Mouse (Mus musculus): Measurements from ENCODE around the gene Nxpe4. TPM values are rescaled to one million over a fixed set of nuclear protein-coding genes. Genes with fewer than 3 reads are reported as not detected.

Nxpe4 gene
- polyA plus RNA-seq, 1 experiment = 0.54 TPM

DNA sequence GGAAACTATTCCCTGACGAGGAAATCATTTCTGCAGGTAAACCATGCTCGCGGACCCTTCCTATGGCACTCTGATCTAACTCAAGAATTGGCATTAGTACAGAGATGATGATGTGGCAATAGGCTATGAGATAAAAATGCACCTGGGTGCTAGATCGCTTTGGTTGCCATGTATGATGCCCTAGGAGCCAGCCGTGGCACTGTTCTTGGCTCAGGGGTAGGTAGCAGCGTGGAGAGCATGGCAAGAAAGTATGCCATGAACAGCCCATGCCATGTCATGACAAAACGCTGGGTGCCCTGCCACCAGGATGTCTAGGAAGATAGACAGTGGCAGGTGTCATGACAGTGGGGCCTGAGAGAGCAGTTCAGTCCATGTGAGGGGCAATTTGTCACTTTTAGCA lies 265.4 kb downstream of the Nxpe4 start:
- H3K27ac ChIP-seq (ENCODE audit: control insufficient read depth, insufficient read depth, low read length) = no peak overlapping the region
- 96% methylated on average over 7 of the region's 7 CpGs for WGBS

DNA sequence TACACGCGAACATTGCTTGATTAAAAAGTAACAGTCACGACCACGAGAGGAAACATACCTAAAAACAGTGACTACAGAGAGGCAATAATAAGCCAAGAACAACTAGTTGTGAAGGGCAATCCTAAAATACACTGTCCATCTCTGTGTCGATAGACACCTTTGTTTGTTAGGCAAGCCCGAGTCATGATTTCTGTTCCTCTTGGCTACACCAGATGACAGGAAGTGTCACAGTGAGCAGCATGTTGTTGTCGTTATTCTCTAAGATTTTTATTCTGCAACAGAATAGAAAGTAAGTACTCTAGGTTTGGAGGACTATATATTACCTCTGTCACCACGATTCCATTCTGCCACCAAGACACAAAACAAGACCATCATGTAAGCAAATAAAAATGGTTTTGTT lies 270.6 kb downstream of the Nxpe4 start:
- no peaks in the 10 kb centered on the region for H3K4me1 ChIP-seq (replicated peaks; ENCODE audit: control insufficient read depth, insufficient read depth, low read length)
- H3K27ac ChIP-seq (ENCODE audit: control insufficient read depth, insufficient read depth, low read length) = no peak overlapping the region
- no peak for DNase-seq
- H3K36me3 ChIP-seq (ENCODE audit: control insufficient read depth, insufficient read depth, low read length) = no peaks in the 10 kb centered on the region
- no peak overlapping the region for H3K4me3 ChIP-seq (ENCODE audit: control insufficient read depth, insufficient read depth, low read length)
- WGBS = 32% methylated on average over 8 of the region's 8 CpGs
- TF ChIP-seq POLR2A (IDR thresholded peaks at IDR 0.05; ENCODE audit: control insufficient read depth, extremely low read depth, insufficient read depth, low read length, poor library complexity) = no peak
- TF ChIP-seq CTCF (IDR thresholded peaks at IDR 0.05; ENCODE audit: borderline replicate concordance, control insufficient read depth, extremely low read depth, insufficient read depth, low read length, poor library complexity) = no peak
- H3K27me3 ChIP-seq (ENCODE audit: control insufficient read depth, insufficient read depth, low read length) = no peaks in the 10 kb centered on the region

More for the DNA sequence above, 265.4 kb downstream of the Nxpe4 start:
- H3K4me1 ChIP-seq (replicated peaks; ENCODE audit: control insufficient read depth, insufficient read depth, low read length) = no peaks in the 10 kb centered on the region
- no peaks in the 10 kb centered on the region for H3K36me3 ChIP-seq (ENCODE audit: control insufficient read depth, insufficient read depth, low read length)
- H3K27me3 ChIP-seq (ENCODE audit: control insufficient read depth, insufficient read depth, low read length) = no peaks in the 10 kb centered on the region
- DNase-seq = no peak
- TF ChIP-seq POLR2A (IDR thresholded peaks at IDR 0.05; ENCODE audit: control insufficient read depth, extremely low read depth, insufficient read depth, low read length, poor library complexity) (no peak), CTCF (IDR thresholded peaks at IDR 0.05; ENCODE audit: borderline replicate concordance, control insufficient read depth, extremely low read depth, insufficient read depth, low read length, poor library complexity) (no peak)
- no peak overlapping the region for H3K4me3 ChIP-seq (ENCODE audit: control insufficient read depth, insufficient read depth, low read length)

DNA sequence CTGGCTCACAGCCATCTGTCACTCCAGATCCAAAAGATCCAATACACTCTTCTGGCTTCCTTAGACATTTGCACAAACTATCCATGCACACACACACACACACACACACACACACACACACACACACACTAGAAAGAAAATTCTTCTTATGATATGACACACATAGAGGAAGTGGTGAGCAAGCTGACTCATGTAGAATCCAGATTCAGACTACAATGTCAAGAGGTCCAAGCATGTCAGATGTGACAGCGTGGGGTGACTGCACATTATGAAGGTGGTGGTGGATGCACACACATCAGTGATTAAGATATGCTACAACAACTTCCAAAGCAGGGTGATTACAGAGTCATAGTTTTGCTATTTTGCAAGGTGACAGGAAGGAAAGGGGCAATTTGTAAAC lies 282.1 kb downstream of the Nxpe4 start:
- no peak for TF ChIP-seq POLR2A (IDR thresholded peaks at IDR 0.05; ENCODE audit: control insufficient read depth, extremely low read depth, insufficient read depth, low read length, poor library complexity)
- no peak for TF ChIP-seq CTCF (IDR thresholded peaks at IDR 0.05; ENCODE audit: borderline replicate concordance, control insufficient read depth, extremely low read depth, insufficient read depth, low read length, poor library complexity)
- Histone ChIP-seq H3K4me3 (ENCODE audit: control insufficient read depth, insufficient read depth, low read length) (no peak overlapping the region), H3K4me1 (replicated peaks; ENCODE audit: control insufficient read depth, insufficient read depth, low read length) (no peaks in the 10 kb centered on the region), H3K27me3 (ENCODE audit: control insufficient read depth, insufficient read depth, low read length) (no peaks in the 10 kb centered on the region), H3K36me3 (ENCODE audit: control insufficient read depth, insufficient read depth, low read length) (no peaks in the 10 kb centered on the region), H3K27ac (ENCODE audit: control insufficient read depth, insufficient read depth, low read length) (no peak overlapping the region)
- no peak for DNase-seq
- 9% methylated on average over 1 of the region's 1 CpGs for WGBS

DNA sequence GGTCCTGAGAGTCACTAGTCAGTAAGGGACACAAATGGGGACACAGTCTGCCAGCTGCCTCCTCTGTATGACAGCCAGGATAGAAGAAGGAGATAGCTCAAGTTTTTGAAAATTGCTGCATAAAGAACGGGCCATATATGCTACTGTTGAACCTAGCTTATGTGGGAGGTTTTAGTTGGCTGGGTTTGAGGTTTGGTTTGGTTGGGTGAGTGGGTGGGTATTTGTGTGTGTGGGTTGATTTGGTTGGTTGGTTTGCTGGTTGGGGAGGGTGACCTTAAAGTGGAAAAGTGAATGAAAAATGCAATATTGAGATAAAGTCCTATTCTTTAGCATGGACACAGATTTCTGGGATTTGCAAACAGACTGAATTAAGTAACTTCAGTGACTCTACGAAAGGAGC lies 283.0 kb downstream of the Nxpe4 start:
- no peak for TF ChIP-seq POLR2A (IDR thresholded peaks at IDR 0.05; ENCODE audit: control insufficient read depth, extremely low read depth, insufficient read depth, low read length, poor library complexity)
- no peak for TF ChIP-seq CTCF (IDR thresholded peaks at IDR 0.05; ENCODE audit: borderline replicate concordance, control insufficient read depth, extremely low read depth, insufficient read depth, low read length, poor library complexity)
- no peak overlapping the region for H3K4me3 ChIP-seq (ENCODE audit: control insufficient read depth, insufficient read depth, low read length)
- peaks cover under 1% of the 10 kb centered on the region; the same call in 1 of the 2 replicates for H3K4me1 ChIP-seq (replicated peaks; ENCODE audit: control insufficient read depth, insufficient read depth, low read length)
- 60% methylated on average over 2 of the region's 2 CpGs for WGBS
- no peak for DNase-seq
- no peak overlapping the region for H3K27ac ChIP-seq (ENCODE audit: control insufficient read depth, insufficient read depth, low read length)
- no peaks in the 10 kb centered on the region for H3K27me3 ChIP-seq (ENCODE audit: control insufficient read depth, insufficient read depth, low read length)
- no peaks in the 10 kb centered on the region for H3K36me3 ChIP-seq (ENCODE audit: control insufficient read depth, insufficient read depth, low read length)

DNA sequence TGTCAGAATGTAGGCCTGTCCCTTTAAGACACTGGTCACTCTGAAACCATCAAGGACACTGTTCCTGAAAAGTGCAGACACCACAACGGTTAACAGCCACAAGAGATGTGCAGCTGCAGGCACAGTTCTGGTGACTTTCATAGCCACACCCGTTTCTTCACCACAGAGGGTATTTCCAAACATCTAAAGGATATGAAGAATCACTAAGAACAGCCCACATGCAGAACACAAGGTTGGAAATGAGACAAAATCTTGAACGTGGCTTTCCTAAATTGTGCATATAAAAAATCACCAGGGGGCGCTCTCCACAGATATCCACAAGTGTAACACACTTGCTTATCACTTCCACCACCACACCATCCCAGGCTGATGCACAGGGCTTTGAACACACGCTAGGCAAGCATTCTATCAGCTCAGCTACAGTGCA lies 286.0 kb downstream of the Nxpe4 start:
- peak; percentile 34 for DNase-seq
- Histone ChIP-seq H3K27ac (ENCODE audit: control insufficient read depth, insufficient read depth, low read length) (no peak overlapping the region), H3K4me1 (replicated peaks; ENCODE audit: control insufficient read depth, insufficient read depth, low read length) (peaks cover 3% of the 10 kb centered on the region; the same call in 1 of the 2 replicates), H3K27me3 (ENCODE audit: control insufficient read depth, insufficient read depth, low read length) (no peaks in the 10 kb centered on the region), H3K36me3 (ENCODE audit: control insufficient read depth, insufficient read depth, low read length) (no peaks in the 10 kb centered on the region), H3K4me3 (ENCODE audit: control insufficient read depth, insufficient read depth, low read length) (no peak overlapping the region)
- 7% methylated on average over 5 of the region's 5 CpGs for WGBS
- no peak for TF ChIP-seq CTCF (IDR thresholded peaks at IDR 0.05; ENCODE audit: borderline replicate concordance, control insufficient read depth, extremely low read depth, insufficient read depth, low read length, poor library complexity)
- TF ChIP-seq POLR2A (IDR thresholded peaks at IDR 0.05; ENCODE audit: control insufficient read depth, extremely low read depth, insufficient read depth, low read length, poor library complexity) = no peak

Other genes with a start within 250 kb of the Nxpe4 start
- 1.3 and 2.1 TPM in 2 replicates for gene Nxpe2, start 191.4 kb downstream of the Nxpe4 start, polyA plus RNA-seq (2012; rRNA removed)

Measured in thymus, adult 2 months (tissue).